Comparison of ENCODE assay signal across 17 mouse cellular contexts in genomic region chr3:36819402-36819801, GRCm38 (mm10). TPM values are rescaled to one million over a fixed set of nuclear protein-coding genes. Genes with fewer than 3 reads are reported as not detected.
DNase-seq lines count a peak whose midpoint lies in the region; ATAC-seq and TF ChIP-seq lines count a peak whose summit lies in the region.
"Had no signal": no experiment of that assay in that cellular context is flagged by ENCODE, and none has a peak within 500 bp of the region (broad histone marks: within the 10 kb centered on the region; RNA-seq: fewer than 3 reads in every experiment).

No protein-coding gene starts in this region.

- ATAC-seq in lung, postnatal 0 days: peak; percentile 73
- ATAC-seq: activated CD4-positive, CD25-positive, alpha-beta regulatory T cell, adult 4 months; hindbrain, postnatal 0 days; midbrain, embryonic 16.5 days had no signal

- no peaks in the 10 kb centered on the region for H3K9me3 ChIP-seq in lung, postnatal 0 days (ENCODE audit: low read length)
- H3K9me3 ChIP-seq: forebrain, embryonic 10.5 days; heart, embryonic 15.5 days had no signal

- no peaks in the 10 kb centered on the region for H3K36me3 ChIP-seq in lung, postnatal 0 days (ENCODE audit: insufficient read depth, low read length)
- H3K36me3 ChIP-seq: forebrain, embryonic 10.5 days; heart, embryonic 15.5 days had no signal

- TF ChIP-seq POLR2A in lung, adult 2 months (IDR thresholded peaks at IDR 0.05; ENCODE audit: borderline replicate concordance, extremely low read depth, low read depth, low read length): no peak

- no peaks in the 10 kb centered on the region for H3K4me1 ChIP-seq in lung, postnatal 0 days (ENCODE audit: insufficient read depth, low read depth, low read length)
- no peaks in the 10 kb centered on the region for H3K4me1 ChIP-seq in lung, adult 2 months (ENCODE audit: control insufficient read depth, insufficient read depth, low read length)
- H3K4me1 ChIP-seq: forebrain, embryonic 10.5 days; heart, embryonic 15.5 days had no signal

- no peaks in the 10 kb centered on the region for H3K27me3 ChIP-seq in lung, postnatal 0 days (replicated peaks; ENCODE audit: insufficient read depth, low read length)
- H3K27me3 ChIP-seq: heart, embryonic 15.5 days; megakaryocyte, embryonic 14.5 days had no signal

- H3K4me3 ChIP-seq in lung, postnatal 0 days (ENCODE audit: low read depth, low read length): no peak overlapping the region
- no peak overlapping the region for H3K4me3 ChIP-seq in lung, adult 2 months (replicated peaks; ENCODE audit: extremely low read depth, low read depth, low read length)
- H3K4me3 ChIP-seq: forebrain, embryonic 10.5 days; heart, embryonic 15.5 days; megakaryocyte, embryonic 14.5 days had no signal

- peak; percentile 15 for DNase-seq in gastrocnemius, adult 18-20 months (ENCODE audit: low spot score)
- no peak for DNase-seq in gastrocnemius, postnatal 10 days
- peak; percentile 10 for DNase-seq in lung, postnatal 0 days (ENCODE audit: low spot score)
- DNase-seq in lung, adult 2 months: no peak
- peak; percentile 44 for DNase-seq in kidney, adult 9 months
- peak; percentile 38 for DNase-seq in skeletal muscle tissue, adult 2 months (ENCODE audit: low read depth, low spot score)
- DNase-seq in urinary bladder, adult 18-20 months (ENCODE audit: low spot score in 2 of 2): no peak
- no peak for DNase-seq in layer of hippocampus, postnatal 36 days
- DNase-seq: cerebellum, adult 2 months; right cerebral cortex, postnatal 14 days had no signal

- WGBS in lung, postnatal 0 days: 32% methylated on average over 7 of the region's 7 CpGs
- WGBS in lung, adult 2 months: 26% methylated on average over 7 of the region's 7 CpGs

- H3K9ac ChIP-seq in lung, postnatal 0 days (replicated peaks; ENCODE audit: low read depth): no peak overlapping the region
- H3K9ac ChIP-seq: heart, embryonic 15.5 days; liver, embryonic 14.5 days had no signal

- H3K4me2 ChIP-seq in lung, postnatal 0 days (replicated peaks; ENCODE audit: low read depth, low read length): no peak overlapping the region
- H3K4me2 ChIP-seq: heart, embryonic 15.5 days had no signal

- TF ChIP-seq EP300 in lung, postnatal 0 days (IDR thresholded peaks at IDR 0.05): no peak

- H3K27ac ChIP-seq in lung, postnatal 0 days (ENCODE audit: low read length): no peak overlapping the region
- H3K27ac ChIP-seq: forebrain, embryonic 10.5 days; heart, embryonic 15.5 days; hindbrain, postnatal 0 days; liver, embryonic 14.5 days had no signal

- no peak for TF ChIP-seq CTCF in lung, postnatal 0 days (IDR thresholded peaks at IDR 0.05)
- no peak for TF ChIP-seq CTCF in lung, adult 2 months (IDR thresholded peaks at IDR 0.05; ENCODE audit: insufficient read depth, low read length)

RNA-seq across cellular contexts. Expression of gene 4932438A13Rik, which starts 43.5 kb away (rescaled TPM):
- 10 to 100 TPM; 28.1 to 31.2 TPM for total RNA-seq in gastrocnemius, adult 18-20 months (2021)
- total RNA-seq in gastrocnemius, postnatal 10 days (2021): 10 to 100 TPM; 32.9 to 34.1 TPM
- 28.8 and 32.2 TPM in 2 replicates for polyA plus RNA-seq in lung, postnatal 0 days (2015; fragmentation: Nextera tagmentation; extraction: Ambion mirVana)
- polyA plus RNA-seq in lung, adult 2 months (2012; rRNA removed): 7.7 and 10.7 TPM in 2 replicates
- 10 to 100 TPM; 92.0 to 95.7 TPM for total RNA-seq in layer of hippocampus, postnatal 36 days (2021)

Comparison
In these comparisons a context has a peak if more than half of its experiments do, and no peak if none do; other contexts are left out.
1. DNase-seq: peak in gastrocnemius, adult 18-20 months (single experiment), lung, postnatal 0 days (single experiment), kidney, adult 9 months (single experiment) and skeletal muscle tissue, adult 2 months (single experiment); none in gastrocnemius, postnatal 10 days (single experiment), lung, adult 2 months (single experiment), urinary bladder, adult 18-20 months (0 of 2) and layer of hippocampus, postnatal 36 days (0 of 2).